Mouse (Mus musculus) embryonic facial prominence, embryonic 14.5 days (tissue): Measurements from ENCODE around the gene Panx1. TPM values are rescaled to one million over a fixed set of nuclear protein-coding genes. Genes with fewer than 3 reads are reported as not detected.

ENCODE experiments used
- ATAC-seq: fragments of 200-750 bp; cut with Nextera tagmentation; 2 replicates; pipeline ENCODE4 v1.8.0; 2017; ENCODE audit warnings: low read depth, moderate number of reproducible peaks, moderate TSS enrichment
- DNase-seq: peaks from one replicate; pipeline ENCODE4 v3.0.0-alpha.2; 2015; ENCODE audit warnings: low spot score
- H3K27ac ChIP-seq: fragments of 300-500 bp; sonication (generic); replicated peaks from 2 replicates; pipeline ENCODE4 v1.5.1; 2014; ENCODE audit warnings: low read depth, mild to moderate bottlenecking, low read length, moderate library complexity
- H3K27me3 ChIP-seq: fragments of 300-500 bp; sonication (generic); replicated peaks from 2 replicates; pipeline ENCODE4 v1.6.1; 2014; ENCODE audit warnings: low read length; ENCODE audit not compliant: control insufficient read depth, insufficient read depth
- H3K36me3 ChIP-seq: fragments of 300-500 bp; sonication (generic); 2 replicates; pipeline ENCODE4 v1.6.1; 2014; ENCODE audit warnings: low read length, mixed read lengths; ENCODE audit not compliant: control insufficient read depth, insufficient read depth
- H3K4me1 ChIP-seq: fragments of 300-500 bp; sonication (generic); 2 replicates; pipeline ENCODE4 v1.6.1; 2014; ENCODE audit warnings: antibody characterized with exemption, low read length; ENCODE audit not compliant: control insufficient read depth, insufficient read depth
- H3K4me2 ChIP-seq: fragments of 300-500 bp; sonication (generic); 2 replicates; pipeline ENCODE4 v1.6.1; 2014; ENCODE audit warnings: low read depth, mild to moderate bottlenecking, low read length, moderate library complexity, mixed read lengths
- H3K4me3 ChIP-seq: fragments of 300-500 bp; sonication (generic); 2 replicates; pipeline ENCODE4 v1.5.1; 2014; ENCODE audit warnings: low read depth, mild to moderate bottlenecking, low read length
- H3K9ac ChIP-seq: fragments of 300-500 bp; sonication (generic); 2 replicates; pipeline ENCODE4 v1.6.1; 2014; ENCODE audit warnings: low read depth, mild to moderate bottlenecking, low read length, moderate library complexity, mixed read lengths
- H3K9me3 ChIP-seq: fragments of 300-500 bp; sonication (generic); 2 replicates; pipeline ENCODE4 v1.6.1; 2016; ENCODE audit warnings: low read length; ENCODE audit not compliant: control insufficient read depth
- WGBS: fragments of 180-500 bp; shearing (Covaris S2); extraction: QIAGEN DNeasy Blood & Tissue Kit; methylation state at CpG from one replicate; pipeline ENCODE4 v1.1.7; 2014; 5-methylcytosine and 5-hydroxymethylcytosine counted together
- polyA plus RNA-seq: library from polyadenylated mRNA; unstranded; fragments of >200 nt; fragmentation: Nextera tagmentation; extraction: Ambion mirVana; gene quantifications from 2 replicates; pipeline ENCODE4 v1.2.1, GENCODE M21; 2014

Gene Panx1
- polyA plus RNA-seq, 1 experiment from 2014 or later, result 48.3 TPM

DNA sequence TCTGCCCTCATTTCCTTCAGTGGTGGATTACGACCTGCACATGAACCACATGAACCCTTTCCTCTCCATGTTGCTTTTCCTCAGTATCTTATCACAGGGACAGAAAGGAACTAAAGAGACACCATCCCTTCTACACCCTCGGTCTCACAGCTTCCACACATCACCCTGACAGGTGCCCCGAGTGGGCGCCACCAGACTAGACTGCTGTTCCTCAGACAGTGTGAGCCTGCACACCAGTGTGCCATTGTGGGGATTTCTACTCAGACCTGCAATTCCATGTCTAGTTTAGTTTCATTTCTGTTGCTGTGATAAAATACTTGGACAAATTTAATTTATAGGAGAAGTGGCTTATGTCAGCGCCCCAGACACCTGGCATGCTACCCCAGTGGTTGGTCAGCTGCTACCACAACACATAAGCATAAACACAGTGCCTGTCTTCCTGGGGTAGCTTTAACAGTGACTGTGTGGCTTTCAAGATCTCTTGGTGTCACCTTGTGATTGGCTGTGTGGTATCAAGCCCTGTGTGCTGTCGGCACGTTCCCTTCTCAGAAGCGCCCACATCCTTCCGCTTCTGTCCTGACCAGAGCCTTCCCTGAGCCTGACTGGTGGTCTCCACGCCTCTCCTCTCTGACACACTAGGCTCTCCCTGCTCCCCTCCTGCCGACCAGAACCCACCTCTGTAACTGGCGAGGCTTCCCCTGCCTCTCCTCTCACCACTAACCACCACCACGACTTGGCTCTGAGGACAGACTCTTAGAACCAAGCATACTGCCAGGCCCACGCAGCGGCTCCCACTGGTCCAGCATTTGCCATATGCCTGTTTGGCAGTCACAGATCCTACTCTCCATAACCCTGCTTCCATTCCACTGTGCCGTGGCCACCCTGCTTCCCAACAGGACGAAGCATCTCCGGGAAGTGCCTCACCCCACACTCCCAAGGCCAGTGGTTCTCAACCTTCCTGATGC lies 27.2 kb downstream of the Panx1 start:
- H3K4me1 ChIP-seq, result no peaks in the 10 kb centered on the region
- 88% methylated on average over 18 of the region's 18 CpGs for WGBS
- H3K4me2 ChIP-seq, result no peak overlapping the region
- H3K27me3 ChIP-seq, result no peaks in the 10 kb centered on the region
- no peak overlapping the region for H3K27ac ChIP-seq
- H3K36me3 ChIP-seq, result peaks cover 4% of the 10 kb centered on the region; the same call in 1 of the 2 replicates
- ATAC-seq (no peak), DNase-seq (no peak)
- no peaks in the 10 kb centered on the region for H3K9me3 ChIP-seq
- H3K4me3 ChIP-seq, result no peak overlapping the region
- no peak overlapping the region for H3K9ac ChIP-seq

DNA sequence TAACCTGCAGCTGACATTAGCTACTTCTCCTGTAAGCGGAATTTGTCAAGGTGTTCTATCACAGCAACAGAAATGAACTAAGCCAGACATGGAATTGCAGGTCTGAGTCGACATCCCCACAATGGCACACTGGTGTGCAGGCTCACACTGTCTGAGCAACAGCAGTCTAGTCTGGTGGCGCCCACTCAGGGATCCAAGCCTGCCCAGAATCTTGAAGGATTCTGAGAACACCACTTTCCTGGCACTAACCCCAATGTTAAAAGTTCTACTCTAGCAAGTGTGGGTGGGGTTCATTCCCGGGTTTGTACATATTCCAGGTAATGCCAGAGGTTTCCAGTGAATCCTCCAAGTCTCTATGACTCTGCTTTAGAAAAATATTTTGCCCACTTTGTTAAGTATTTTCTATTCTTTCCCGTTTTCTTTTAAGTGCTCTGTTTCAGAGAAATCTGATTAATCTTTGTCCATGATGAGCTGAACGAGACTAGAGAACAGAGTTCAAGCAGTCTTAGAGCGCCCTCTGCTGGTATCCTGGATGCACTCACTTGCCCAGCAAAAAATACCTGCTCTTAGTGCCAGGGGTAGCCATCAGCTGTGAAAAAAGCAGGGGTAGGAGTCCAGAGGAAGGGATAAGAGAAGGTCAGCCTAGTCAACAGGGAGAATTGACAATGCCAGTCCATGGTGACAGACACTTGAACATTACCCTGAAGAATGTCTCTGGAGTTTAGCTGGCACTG lies 29.9 kb downstream of the Panx1 start:
- ATAC-seq (peak; percentile 54; the same call in 1 of the 2 replicates), DNase-seq (peak; percentile 90)
- H3K27me3 ChIP-seq, result no peaks in the 10 kb centered on the region

DNA sequence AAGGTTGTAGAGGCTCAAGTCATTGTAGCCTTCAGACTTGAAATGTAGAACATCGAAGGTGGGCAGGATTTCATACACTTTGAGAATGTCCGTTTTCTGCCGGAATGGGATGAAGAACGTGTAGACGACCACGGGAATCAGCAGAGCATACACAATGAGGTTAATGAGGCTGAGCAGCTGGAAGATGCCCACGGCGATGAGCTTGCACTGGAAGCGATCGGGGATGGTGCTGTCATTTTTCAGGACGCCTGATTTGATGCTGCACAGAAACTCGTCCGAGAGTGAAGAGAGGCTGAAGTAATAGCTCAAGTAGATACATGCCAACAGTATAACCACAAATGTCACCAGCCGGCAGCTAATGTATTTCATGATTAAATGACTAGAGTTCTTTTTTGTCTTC lies 37.7 kb downstream of the Panx1 start:
- 87% methylated on average over 14 of the region's 14 CpGs for WGBS
- DNase-seq (no peak), ATAC-seq (no peak)
- Histone ChIP-seq H3K27me3 (no peaks in the 10 kb centered on the region), H3K4me1 (peaks cover 8% of the 10 kb centered on the region; the same call in 1 of the 2 replicates), H3K9ac (no peak overlapping the region), H3K4me2 (no peak overlapping the region), H3K27ac (no peak overlapping the region), H3K4me3 (no peak overlapping the region), H3K9me3 (no peaks in the 10 kb centered on the region), H3K36me3 (peaks cover 50% of the 10 kb centered on the region)

More for the DNA sequence above, 29.9 kb downstream of the Panx1 start:
- Histone ChIP-seq H3K36me3 (peaks cover 4% of the 10 kb centered on the region; the same call in 1 of the 2 replicates), H3K4me3 (no peak overlapping the region), H3K4me1 (no peaks in the 10 kb centered on the region), H3K9ac (no peak overlapping the region), H3K9me3 (no peaks in the 10 kb centered on the region), H3K27ac (no peak overlapping the region), H3K4me2 (no peak overlapping the region)
- WGBS, result 59% methylated on average over 7 of the region's 7 CpGs

DNA sequence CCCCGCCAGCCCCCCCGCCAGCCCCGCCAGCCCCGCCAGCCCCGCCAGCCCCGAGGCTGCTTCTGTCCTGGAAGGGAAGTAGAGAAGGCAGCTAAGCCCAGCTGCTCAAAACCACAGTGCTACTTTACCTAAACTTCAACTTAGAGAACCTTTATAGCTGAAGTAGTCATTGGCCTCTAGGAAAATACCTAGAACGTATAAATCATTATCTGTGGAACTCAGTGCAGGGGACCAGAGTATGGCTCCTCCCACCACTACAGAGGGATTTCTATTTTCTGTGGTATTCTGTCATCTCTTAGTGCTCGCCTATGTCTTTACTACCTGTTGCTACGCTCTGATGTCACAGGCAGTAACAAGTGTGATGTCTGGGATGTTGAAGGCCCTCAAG lies 41.0 kb downstream of the Panx1 start:
- 41% methylated on average over 8 of the region's 9 CpGs for WGBS
- Histone ChIP-seq H3K9me3 (no peaks in the 10 kb centered on the region), H3K4me1 (peaks cover 8% of the 10 kb centered on the region; the same call in 1 of the 2 replicates), H3K27ac (no peak overlapping the region), H3K4me3 (no peak overlapping the region), H3K36me3 (peaks cover 43% of the 10 kb centered on the region), H3K27me3 (no peaks in the 10 kb centered on the region), H3K4me2 (peak overlapping the region; percentile 26; the same call in 1 of the 2 replicates), H3K9ac (no peak overlapping the region)
- no peak for DNase-seq
- no peak for ATAC-seq

DNA sequence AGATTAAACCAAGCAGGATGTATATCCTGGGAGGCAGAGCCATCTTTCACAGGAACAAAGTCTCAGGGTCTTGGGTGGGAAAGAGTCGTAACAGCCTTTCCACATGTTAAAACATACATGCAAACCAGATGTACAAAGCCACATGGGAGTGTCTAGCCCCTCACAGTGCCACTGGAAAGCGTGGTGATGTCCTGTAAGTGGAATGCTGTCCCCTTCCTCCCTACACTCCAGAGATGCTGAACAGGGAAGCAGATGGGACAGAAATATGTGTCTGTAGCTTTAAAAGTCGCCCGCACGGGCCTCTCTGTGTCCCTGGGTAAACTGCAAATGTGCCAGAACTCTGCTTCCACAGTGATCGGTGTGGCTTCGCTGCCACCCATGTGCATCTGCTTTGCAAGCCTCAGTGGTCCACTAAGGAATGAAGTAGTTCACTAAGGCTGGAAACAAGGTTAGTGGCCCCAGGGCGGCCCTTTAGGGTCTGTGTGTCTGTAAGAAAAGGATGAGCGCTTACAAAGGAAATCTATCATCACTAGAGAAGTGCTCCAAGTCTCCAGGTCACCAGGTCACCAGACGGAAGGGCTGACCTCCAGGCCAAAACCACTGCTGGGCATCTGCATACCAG lies 41.5 kb downstream of the Panx1 start:
- WGBS, result 23% methylated on average over 10 of the region's 10 CpGs
- no peak for DNase-seq
- Histone ChIP-seq H3K27ac (0 out of 2 replicates have a peak overlapping the region, but pooled peaks have one; percentile 15), H3K27me3 (no peaks in the 10 kb centered on the region), H3K9me3 (no peaks in the 10 kb centered on the region), H3K4me1 (peaks cover 8% of the 10 kb centered on the region; the same call in 1 of the 2 replicates), H3K9ac (no peak overlapping the region; the same call in 1 of the 2 replicates), H3K4me2 (peak overlapping the region; percentile 26; the same call in 1 of the 2 replicates), H3K36me3 (peaks cover 39% of the 10 kb centered on the region), H3K4me3 (no peak overlapping the region)
- ATAC-seq, result no peak

DNA sequence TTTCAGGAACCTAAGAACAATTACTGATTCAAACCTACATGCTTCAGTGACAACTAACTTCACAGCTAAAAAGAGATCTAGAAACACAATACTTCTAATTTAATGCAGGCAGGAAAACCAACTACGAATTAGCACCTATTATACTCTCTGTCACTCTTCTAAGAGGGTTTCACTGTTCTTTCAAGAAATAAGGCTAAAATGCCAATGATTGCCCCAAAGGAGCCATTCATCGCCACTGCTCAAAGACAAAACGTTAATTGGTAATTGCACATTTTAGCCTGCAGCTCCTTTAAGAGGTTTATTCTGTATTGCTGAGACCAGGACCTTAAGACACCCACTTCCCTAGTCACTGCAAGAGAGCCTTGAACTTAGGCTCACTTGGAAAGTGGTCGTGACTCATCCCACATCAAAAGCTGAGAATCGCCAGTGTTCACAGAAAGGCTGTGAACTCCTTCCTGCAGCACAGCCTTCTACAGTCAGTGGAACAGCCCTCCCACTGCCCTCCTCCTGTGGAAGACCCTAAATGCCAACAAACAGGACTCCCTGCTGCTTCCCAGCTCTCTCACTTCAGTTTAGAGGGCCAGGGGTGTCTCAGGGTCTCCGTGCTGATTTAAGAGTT lies 42.2 kb downstream of the Panx1 start:
- ATAC-seq, result no peak
- DNase-seq, result no peak

DNA sequence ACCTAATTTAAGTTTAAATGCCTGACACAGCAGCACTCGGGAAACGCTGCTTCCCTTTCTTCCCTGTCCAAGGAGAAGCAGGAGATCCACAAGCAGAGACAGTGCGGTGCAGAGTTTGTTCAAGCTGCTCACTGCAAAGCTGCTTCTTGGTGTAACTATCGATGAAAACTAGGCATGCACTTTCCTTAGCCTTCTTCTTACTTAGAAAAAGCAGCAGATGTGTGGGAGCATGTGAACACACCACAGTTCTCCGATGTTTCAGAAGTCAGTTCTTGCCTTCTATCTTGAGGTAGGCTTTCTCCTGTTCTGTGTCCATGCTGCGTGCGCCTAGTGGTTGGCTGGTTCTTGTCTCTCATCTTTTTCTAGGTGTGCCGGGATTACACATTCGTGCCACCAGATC lies 46.5 kb downstream of the Panx1 start:
- Histone ChIP-seq H3K27ac (no peak overlapping the region), H3K9ac (no peak overlapping the region), H3K4me1 (0 out of 2 replicates have a peak, but pooled peaks cover 3% of the 10 kb centered on the region), H3K9me3 (no peaks in the 10 kb centered on the region), H3K36me3 (no peaks in the 10 kb centered on the region), H3K4me2 (no peak overlapping the region), H3K27me3 (no peaks in the 10 kb centered on the region), H3K4me3 (no peak overlapping the region)
- DNase-seq (no peak), ATAC-seq (no peak)
- 89% methylated on average over 9 of the region's 9 CpGs for WGBS

More for the DNA sequence above, 42.2 kb downstream of the Panx1 start:
- Histone ChIP-seq H3K27me3 (no peaks in the 10 kb centered on the region), H3K9ac (no peak overlapping the region; the same call in 1 of the 2 replicates), H3K36me3 (peaks cover 33% of the 10 kb centered on the region), H3K9me3 (no peaks in the 10 kb centered on the region), H3K4me3 (no peak overlapping the region), H3K27ac (peak overlapping the region; percentile 15; the same call in 1 of the 2 replicates), H3K4me1 (peaks cover 8% of the 10 kb centered on the region; the same call in 1 of the 2 replicates), H3K4me2 (no peak overlapping the region)
- WGBS, result 42% methylated on average over 6 of the region's 6 CpGs
